Mouse (Mus musculus) ES-E14 (cell line): Measurements from ENCODE around the gene Olfr430.
"Not testable (repeated sequence)": the region's sequence is repeated elsewhere in the genome, so short reads cannot be mapped to it uniquely, and the experiment has no call there.

Source experiments
- CHD2 ChIP-seq: IDR thresholded peaks from 2 replicates; pipeline ENCODE4 v1.6.1; 2014; ENCODE audit warnings: mild to moderate bottlenecking, low read depth, low read length, inconsistent platforms
- HCFC1 ChIP-seq: IDR thresholded peaks from 2 replicates; pipeline ENCODE4 v1.6.1; 2012; ENCODE audit warnings: low read length, inconsistent platforms, borderline replicate concordance; ENCODE audit not compliant: insufficient read depth
- MAFK ChIP-seq: IDR thresholded peaks from 2 replicates; pipeline ENCODE4 v1.6.1; 2014; ENCODE audit warnings: mild to moderate bottlenecking, low read depth, low read length, inconsistent platforms; ENCODE audit not compliant: insufficient read depth
- ZNF384 ChIP-seq: IDR thresholded peaks from 2 replicates; pipeline ENCODE4 v1.6.1; 2012; ENCODE audit warnings: low read depth, low read length, inconsistent platforms

DNA sequence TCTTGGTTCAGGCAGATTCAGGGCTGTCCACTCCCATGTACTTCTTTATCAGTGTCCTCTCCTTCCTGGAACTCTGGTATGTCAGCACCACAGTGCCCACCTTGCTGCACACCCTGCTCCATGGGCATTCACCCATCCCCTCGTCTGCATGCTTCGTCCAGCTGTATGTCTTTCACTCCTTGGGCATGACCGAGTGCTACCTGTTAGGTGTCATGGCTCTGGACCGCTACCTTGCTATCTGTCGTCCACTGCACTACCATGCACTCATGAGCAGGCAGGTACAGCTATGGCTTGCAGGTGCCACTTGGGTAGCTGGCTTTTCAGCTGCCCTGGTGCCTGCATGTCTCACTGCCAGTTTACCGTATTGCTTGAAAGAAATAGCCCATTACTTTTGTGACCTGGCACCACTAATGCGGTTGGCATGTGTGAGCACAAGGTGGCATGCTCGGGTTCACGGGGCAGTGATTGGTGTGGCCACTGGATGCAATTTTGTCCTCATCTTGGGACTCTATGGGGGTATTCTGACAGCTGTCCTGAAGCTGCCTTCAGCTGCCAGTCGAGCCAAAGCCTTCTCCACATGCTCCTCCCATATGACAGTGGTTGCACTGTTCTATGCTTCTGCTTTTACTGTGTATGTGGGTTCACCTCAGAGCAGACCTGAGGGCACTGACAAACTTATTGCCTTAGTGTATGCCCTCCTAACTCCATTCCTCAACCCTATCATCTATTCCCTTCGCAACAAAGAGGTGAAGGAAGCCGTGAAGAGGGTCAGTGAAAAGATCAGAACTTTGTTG, 24.1 kb upstream of the Olfr430 start:
- TF ChIP-seq MAFK, CHD2, ZNF384, HCFC1: not testable (repeated sequence)
